Mouse (Mus musculus): Measurements from ENCODE around the gene Slc4a3. TPM values are rescaled to one million over a fixed set of nuclear protein-coding genes. Genes with fewer than 3 reads are reported as not detected.

Gene Slc4a3
- polyA plus RNA-seq, 1 experiment from 2014 or later: 13.4 TPM

GRCm38 (mm10) chr1:75509586-75509985, 36.5 kb upstream of the Slc4a3 start:
- H3K4me3 ChIP-seq (replicated peaks): no peak overlapping the region
- H3K4me1 ChIP-seq (replicated peaks): peaks cover 34% of the 10 kb centered on the region
- no peak for ATAC-seq
- H3K9me3 ChIP-seq: no peaks in the 10 kb centered on the region
- no peaks in the 10 kb centered on the region for H3K27me3 ChIP-seq (replicated peaks)
- no peak overlapping the region for H3K4me2 ChIP-seq (replicated peaks)
- peak overlapping the region; percentile 27; the same call in 1 of the 2 replicates for H3K27ac ChIP-seq
- 64% methylated on average over 20 of the region's 20 CpGs for WGBS
- H3K36me3 ChIP-seq: no peaks in the 10 kb centered on the region
- H3K9ac ChIP-seq: no peak overlapping the region

- Histone ChIP-seq H3K36me3 (no peaks in the 10 kb centered on the region), H3K9ac (no peak overlapping the region), H3K4me3 (replicated peaks) (no peak overlapping the region), H3K4me1 (replicated peaks) (peaks cover 33% of the 10 kb centered on the region), H3K27me3 (replicated peaks) (no peaks in the 10 kb centered on the region), H3K4me2 (replicated peaks) (no peak overlapping the region), H3K9me3 (no peaks in the 10 kb centered on the region), H3K27ac (0 out of 2 replicates have a peak overlapping the region, but pooled peaks have one; percentile 27)
- WGBS: 74% methylated on average over 5 of the region's 5 CpGs
- ATAC-seq: no peak
These were observed 35.9 kb upstream of the Slc4a3 start for GRCm38 (mm10) chr1:75510154-75510553.

GRCm38 (mm10) chr1:75511437-75512210, 34.4 kb upstream of the Slc4a3 start:
- no peaks in the 10 kb centered on the region for H3K36me3 ChIP-seq
- H3K27me3 ChIP-seq (replicated peaks): no peaks in the 10 kb centered on the region
- ATAC-seq: peak; percentile 71
- WGBS: 40% methylated on average over 4 of the region's 4 CpGs
- no peak overlapping the region for H3K4me3 ChIP-seq (replicated peaks)
- H3K27ac ChIP-seq: peak overlapping the region; percentile 76
- no peak overlapping the region for H3K9ac ChIP-seq
- H3K4me1 ChIP-seq (replicated peaks): peaks cover 31% of the 10 kb centered on the region
- H3K9me3 ChIP-seq: no peaks in the 10 kb centered on the region
- H3K4me2 ChIP-seq (replicated peaks): no peak overlapping the region; the same call in 1 of the 2 replicates

GRCm38 (mm10) chr1:75512550-75512949, 33.5 kb upstream of the Slc4a3 start:
- no peak for ATAC-seq
- H3K4me1 ChIP-seq (replicated peaks): peaks cover 23% of the 10 kb centered on the region
- WGBS: 93% methylated on average over 3 of the region's 3 CpGs

GRCm38 (mm10) chr1:75516703-75517380, 29.2 kb upstream of the Slc4a3 start:
- H3K27ac ChIP-seq: no peak overlapping the region

More at GRCm38 (mm10) chr1:75512550-75512949, 33.5 kb upstream of the Slc4a3 start:
- Histone ChIP-seq H3K27ac (no peak overlapping the region), H3K4me2 (replicated peaks) (no peak overlapping the region), H3K27me3 (replicated peaks) (no peaks in the 10 kb centered on the region), H3K36me3 (no peaks in the 10 kb centered on the region), H3K9ac (no peak overlapping the region), H3K4me3 (replicated peaks) (no peak overlapping the region), H3K9me3 (no peaks in the 10 kb centered on the region)

GRCm38 (mm10) chr1:75517984-75518383, 28.1 kb upstream of the Slc4a3 start:
- Histone ChIP-seq H3K27ac (peak overlapping the region; percentile 83), H3K36me3 (no peaks in the 10 kb centered on the region), H3K27me3 (replicated peaks) (no peaks in the 10 kb centered on the region), H3K4me1 (replicated peaks) (peaks cover 23% of the 10 kb centered on the region), H3K4me3 (replicated peaks) (no peak overlapping the region), H3K9ac (no peak overlapping the region), H3K9me3 (no peaks in the 10 kb centered on the region), H3K4me2 (replicated peaks) (no peak overlapping the region)
- peak; percentile 48 for ATAC-seq
- WGBS: 29% methylated on average over 4 of the region's 4 CpGs

More at GRCm38 (mm10) chr1:75516703-75517380, 29.2 kb upstream of the Slc4a3 start:
- Histone ChIP-seq H3K4me2 (replicated peaks) (no peak overlapping the region), H3K4me1 (replicated peaks) (peaks cover 21% of the 10 kb centered on the region), H3K27me3 (replicated peaks) (no peaks in the 10 kb centered on the region), H3K4me3 (replicated peaks) (no peak overlapping the region), H3K9me3 (no peaks in the 10 kb centered on the region), H3K36me3 (no peaks in the 10 kb centered on the region), H3K9ac (no peak overlapping the region)
- WGBS: 58% methylated on average over 15 of the region's 15 CpGs
- no peak for ATAC-seq

GRCm38 (mm10) chr1:75518427-75518826, 27.6 kb upstream of the Slc4a3 start:
- Histone ChIP-seq H3K9me3 (no peaks in the 10 kb centered on the region), H3K4me3 (replicated peaks) (no peak overlapping the region), H3K4me2 (replicated peaks) (no peak overlapping the region), H3K36me3 (no peaks in the 10 kb centered on the region), H3K4me1 (replicated peaks) (peaks cover 23% of the 10 kb centered on the region), H3K9ac (no peak overlapping the region), H3K27me3 (replicated peaks) (no peaks in the 10 kb centered on the region), H3K27ac (peak overlapping the region; percentile 83)
- WGBS: 92% methylated on average over 4 of the region's 4 CpGs
- ATAC-seq: no peak

GRCm38 (mm10) chr1:75519576-75519975, 26.5 kb upstream of the Slc4a3 start:
- H3K9me3 ChIP-seq: no peaks in the 10 kb centered on the region
- H3K4me3 ChIP-seq (replicated peaks): no peak overlapping the region
- no peak overlapping the region for H3K9ac ChIP-seq
- peaks cover 23% of the 10 kb centered on the region for H3K4me1 ChIP-seq (replicated peaks)
- H3K4me2 ChIP-seq (replicated peaks): no peak overlapping the region
- peak overlapping the region; percentile 98 for H3K27ac ChIP-seq
- WGBS: 36% methylated on average over 5 of the region's 5 CpGs
- H3K27me3 ChIP-seq (replicated peaks): no peaks in the 10 kb centered on the region
- no peaks in the 10 kb centered on the region for H3K36me3 ChIP-seq
- ATAC-seq: no peak

GRCm38 (mm10) chr1:75521321-75522031, 24.6 kb upstream of the Slc4a3 start, which contains the start of gene Stk11ip:
Stk11ip (plus strand) TSS chr1:75521529.
- H3K4me1 ChIP-seq (replicated peaks): peaks cover 23% of the 10 kb centered on the region
- peak within 1 kb of the TSS; percentile 98 for H3K27ac ChIP-seq
- no peaks in the 10 kb centered on the region for H3K27me3 ChIP-seq (replicated peaks)
- H3K9me3 ChIP-seq: no peaks in the 10 kb centered on the region
- H3K36me3 ChIP-seq: 0 out of 2 replicates have a peak, but pooled peaks cover 8% of the 10 kb centered on the region
- H3K9ac ChIP-seq: peak within 1 kb of the TSS; percentile 45
- peak; percentile 98 for ATAC-seq
- H3K4me2 ChIP-seq (replicated peaks): peak within 1 kb of the TSS; percentile 63
- under 1% methylated on average over 46 of the region's 46 CpGs for WGBS
- peak within 1 kb of the TSS; percentile 62 for H3K4me3 ChIP-seq (replicated peaks)

- no peak overlapping the region for H3K4me2 ChIP-seq (replicated peaks)
- no peak overlapping the region for H3K27ac ChIP-seq
- no peak overlapping the region for H3K9ac ChIP-seq
- H3K9me3 ChIP-seq: no peaks in the 10 kb centered on the region
- no peaks in the 10 kb centered on the region for H3K27me3 ChIP-seq (replicated peaks)
- H3K4me3 ChIP-seq (replicated peaks): no peak overlapping the region
- peaks cover 15% of the 10 kb centered on the region; the same call in 1 of the 2 replicates for H3K36me3 ChIP-seq
- ATAC-seq: no peak
- H3K4me1 ChIP-seq (replicated peaks): peaks cover 12% of the 10 kb centered on the region
- 92% methylated on average over 7 of the region's 7 CpGs for WGBS
These were observed 21.4 kb upstream of the Slc4a3 start for GRCm38 (mm10) chr1:75524679-75525078.

- Histone ChIP-seq H3K9me3 (no peaks in the 10 kb centered on the region), H3K27ac (no peak overlapping the region), H3K27me3 (replicated peaks) (no peaks in the 10 kb centered on the region), H3K9ac (no peak overlapping the region), H3K4me1 (replicated peaks) (no peaks in the 10 kb centered on the region), H3K4me3 (replicated peaks) (no peak overlapping the region), H3K36me3 (peaks cover 18% of the 10 kb centered on the region), H3K4me2 (replicated peaks) (no peak overlapping the region)
- ATAC-seq: no peak
- 69% methylated on average over 4 of the region's 4 CpGs for WGBS
These were observed 15.5 kb upstream of the Slc4a3 start for GRCm38 (mm10) chr1:75530546-75530945.

Data from intestine, embryonic 15.5 days (tissue).